Mouse (Mus musculus) left cerebral cortex, postnatal 10 days (tissue): ENCODE results near the gene Cadm2. TPM values are rescaled to one million over a fixed set of nuclear protein-coding genes. Genes with fewer than 3 reads are reported as not detected.

Experiments used
- DNase-seq, 2 experiments: peaks; one replicate each; pipeline ENCODE4 v3.0.0; 2021 to 2022; ENCODE audit warnings: low spot score in 2 of 2, mixed read lengths in 1 of 2; ENCODE audit errors: extremely low spot score in 1 of 2
- intact Hi-C: fragments of 180-260 bp; cut with DNase I; formaldehyde crosslinking; loops from one replicate; pipeline ENCODE4 v1.15.1; 2025
- total RNA-seq, 2 experiments: library from RNA; stranded (reverse); gene quantifications; 2 replicates each; pipeline ENCODE4 v1.2.3; 2021

Gene Cadm2
- total RNA-seq, 2 experiments from 2014 or later, result 299 to 327 TPM

DNA sequence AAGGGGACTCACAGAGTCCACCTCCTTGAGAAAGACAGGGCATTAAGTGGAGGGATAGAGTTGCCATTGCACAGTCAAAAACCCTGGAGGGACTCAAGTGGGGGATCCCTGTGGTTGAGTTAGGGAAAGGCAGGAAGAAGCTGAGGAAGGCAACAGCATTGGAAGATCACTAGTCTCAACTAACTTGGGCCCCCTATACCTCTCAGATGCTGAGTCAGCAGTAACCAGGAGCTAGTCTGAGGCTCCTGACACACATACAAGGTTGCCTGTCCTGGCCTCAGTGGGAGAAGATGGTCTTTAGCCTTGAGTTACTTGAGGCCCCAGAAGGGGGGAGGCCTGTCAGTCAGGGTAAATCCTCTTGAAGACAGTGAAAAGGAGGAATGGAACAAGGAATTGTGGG lies 417.4 kb downstream of the Cadm2 start:
- no peak for DNase-seq
- intact Hi-C loops, result no loop called here

DNA sequence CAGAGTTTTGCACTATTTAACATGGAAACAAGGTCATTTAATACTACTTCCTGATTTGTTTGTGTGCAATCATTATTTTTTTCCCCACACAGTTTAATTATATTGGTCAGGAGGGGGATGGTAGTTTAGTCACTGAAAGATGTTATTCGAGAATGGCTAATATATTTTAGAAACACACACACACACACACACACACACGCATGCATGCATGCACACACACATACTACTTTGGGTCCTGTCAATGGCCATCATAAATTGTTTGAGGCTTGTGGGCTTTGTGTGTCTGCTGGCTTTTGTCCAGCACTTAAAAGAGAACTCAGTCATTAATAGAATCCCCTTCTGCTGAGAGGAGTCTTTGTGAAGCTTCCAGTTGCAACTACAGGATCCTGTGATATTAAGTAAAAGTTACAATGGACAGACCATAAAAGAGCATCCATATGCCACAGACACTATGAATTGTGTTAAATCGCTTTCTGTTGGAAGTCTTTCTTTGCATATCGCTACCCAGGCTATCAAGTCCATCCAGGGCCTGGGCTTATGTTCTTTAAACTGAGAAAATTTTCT lies 427.8 kb downstream of the Cadm2 start:
- intact Hi-C loops, result no loop called here
- DNase-seq, result no peak

DNA sequence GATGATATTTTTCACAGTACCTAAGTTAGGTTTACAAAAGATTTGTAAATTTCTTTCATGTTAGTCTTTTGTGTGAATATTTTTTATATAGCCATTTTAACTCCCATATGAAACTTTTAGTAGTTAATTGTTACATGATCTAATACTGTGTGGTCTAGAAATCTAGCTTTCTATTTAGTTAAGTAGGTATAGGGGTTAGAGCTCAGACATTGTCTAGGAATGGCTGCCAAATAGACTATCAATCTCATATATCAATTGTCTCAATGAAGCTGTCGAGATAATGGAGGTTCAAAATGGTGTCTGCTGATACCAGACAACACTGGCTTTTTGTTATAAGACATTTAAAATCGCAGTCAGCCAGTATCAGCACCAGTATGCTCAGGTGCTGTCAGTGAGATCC lies 428.3 kb downstream of the Cadm2 start:
- DNase-seq, result no peak
- intact Hi-C loops, result no loop called here

DNA sequence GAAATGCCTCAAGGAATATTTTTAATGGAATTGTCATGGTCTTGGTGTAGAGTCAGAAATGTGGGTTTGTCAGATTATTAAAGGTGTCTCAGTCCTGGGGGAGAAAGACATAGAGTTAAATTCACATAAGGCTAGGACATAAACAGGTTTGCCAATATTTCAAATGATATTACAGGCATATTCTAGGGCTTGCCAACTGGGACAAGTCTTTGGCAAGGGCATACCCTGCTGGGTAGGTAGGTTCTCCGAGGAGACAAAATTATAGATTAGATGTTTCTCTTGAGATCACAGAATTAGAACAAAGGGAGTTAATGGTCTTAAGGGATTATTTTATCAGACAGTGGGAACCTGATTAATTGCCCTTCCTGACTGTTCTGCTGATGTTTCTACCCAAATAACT lies 434.4 kb downstream of the Cadm2 start:
- DNase-seq, result no peak
- intact Hi-C loops, result no loop called here

DNA sequence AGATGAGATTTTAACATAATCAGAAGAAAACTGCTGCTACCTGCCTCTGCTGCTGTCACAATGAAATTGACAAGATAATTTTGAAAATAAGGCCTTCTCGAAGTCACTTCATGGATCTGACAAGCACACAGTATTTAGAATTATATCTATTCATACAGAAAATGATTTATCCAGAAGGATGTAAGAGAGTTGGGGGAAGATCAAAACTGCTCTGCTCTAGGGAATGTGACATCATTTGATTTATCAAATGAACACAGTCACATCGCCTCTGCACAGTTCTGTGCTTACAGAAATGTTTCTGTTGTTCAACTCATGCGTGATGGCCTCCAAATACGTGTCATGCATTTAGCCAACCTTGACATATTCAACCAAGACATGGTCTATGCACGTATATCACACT lies 437.8 kb downstream of the Cadm2 start:
- intact Hi-C loops, result no loop called here
- no peak for DNase-seq

DNA sequence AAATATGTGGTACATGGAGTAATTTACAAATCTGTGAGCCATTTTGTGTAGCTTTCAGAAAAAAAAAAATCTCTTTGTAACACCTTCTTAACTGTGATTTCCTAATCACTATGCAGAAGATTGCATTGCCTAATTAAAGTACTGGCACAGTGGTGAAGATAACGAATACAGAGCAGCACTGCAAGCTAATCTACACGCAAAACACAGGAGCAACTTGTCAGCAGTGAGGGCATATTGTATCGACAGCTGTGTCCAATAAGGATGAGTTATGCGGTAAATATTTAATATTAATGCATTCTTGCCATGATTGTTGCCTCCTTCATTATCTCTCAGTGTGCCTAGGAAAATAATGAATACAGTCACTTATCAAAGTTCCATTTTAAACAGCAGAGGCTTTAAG lies 445.3 kb downstream of the Cadm2 start:
- intact Hi-C loops, result no loop called here
- no peak for DNase-seq

DNA sequence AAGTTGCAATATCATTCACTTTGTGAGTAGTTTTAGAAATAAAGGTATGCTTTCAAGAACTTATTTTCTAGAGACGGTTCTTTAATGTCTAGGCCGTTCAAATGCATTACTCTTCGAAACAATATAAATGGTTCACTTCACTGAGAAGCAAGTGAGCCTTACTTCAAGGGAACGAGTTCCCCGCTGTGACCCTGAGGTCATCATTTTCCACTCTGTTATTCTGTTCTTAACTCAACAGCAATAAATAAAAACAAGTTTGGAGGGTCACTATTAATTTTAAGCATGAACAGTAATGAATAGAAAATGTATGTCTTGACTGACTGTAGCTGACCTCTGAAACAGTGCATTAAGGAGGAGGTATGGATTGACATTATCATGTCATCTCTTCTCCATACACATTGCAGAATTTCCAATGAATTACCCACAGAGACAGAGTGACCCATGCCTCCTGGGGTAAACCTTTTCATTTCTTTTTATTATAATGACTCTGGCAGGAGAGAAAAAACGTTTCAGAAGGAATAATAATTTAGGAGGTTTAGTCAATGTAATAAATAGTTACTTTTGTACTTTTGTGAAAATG lies 458.4 kb downstream of the Cadm2 start:
- intact Hi-C loops, result no loop called here

DNA sequence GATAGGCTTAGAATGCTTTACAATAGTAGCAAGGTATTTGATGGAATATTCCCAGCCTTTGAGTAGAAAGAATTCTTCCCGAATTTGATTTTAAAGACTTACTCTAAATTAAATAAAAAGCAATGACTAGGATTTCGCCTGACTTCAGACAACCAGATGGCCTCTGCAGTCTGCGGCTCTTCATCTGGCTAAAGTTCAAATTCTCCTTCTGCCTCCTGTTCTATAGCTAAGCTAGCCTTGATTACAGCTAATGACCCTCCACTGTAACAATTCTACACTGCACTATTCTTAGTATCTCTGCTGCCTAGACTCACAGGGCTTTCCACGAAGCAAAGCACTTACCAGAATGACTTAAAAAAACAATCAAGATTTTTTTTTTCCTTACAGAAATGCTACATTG lies 495.9 kb downstream of the Cadm2 start:
- intact Hi-C loops, result no loop called here
- DNase-seq, result no peak

More for the DNA sequence above, 458.4 kb downstream of the Cadm2 start:
- DNase-seq, result no peak

DNA sequence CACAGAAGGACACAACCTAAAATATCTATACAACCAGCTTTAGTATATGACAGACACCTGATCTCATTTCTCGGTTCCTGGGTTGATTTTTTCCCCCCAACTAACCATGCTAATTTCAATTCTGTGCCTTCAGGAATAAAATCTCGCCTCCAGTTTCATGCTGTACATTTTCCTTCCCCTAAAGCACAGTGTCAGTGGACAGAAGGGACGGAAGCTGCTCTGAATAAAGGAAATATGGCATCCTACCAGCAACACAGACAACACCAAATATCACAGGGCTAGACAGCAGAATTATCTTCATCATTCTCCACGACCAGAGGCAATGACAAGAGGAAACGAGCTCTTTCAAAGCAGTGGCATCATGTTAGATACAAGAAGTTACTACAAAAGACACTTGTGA lies 498.2 kb downstream of the Cadm2 start:
- DNase-seq, result no peak
- intact Hi-C loops, result no loop called here

DNA sequence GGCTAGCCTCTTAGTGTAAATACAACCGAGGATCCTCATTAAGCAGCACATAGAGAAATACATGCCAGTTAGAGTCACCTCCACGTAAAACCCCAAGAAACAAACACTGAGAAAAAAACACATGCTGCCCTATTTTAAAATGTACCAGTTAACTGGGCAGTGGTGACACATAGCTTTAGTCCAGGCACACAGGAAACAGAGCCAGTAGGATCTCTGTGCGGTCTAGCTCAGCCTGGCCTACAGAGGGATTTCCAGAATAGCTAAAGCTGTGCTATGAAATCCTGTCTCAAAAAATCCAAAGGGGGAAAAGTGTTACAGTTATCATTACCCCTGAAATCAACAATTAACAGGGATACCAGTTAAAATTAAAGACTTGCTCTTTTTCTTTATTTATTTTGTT lies 498.9 kb downstream of the Cadm2 start:
- intact Hi-C loops, result no loop called here
- no peak for DNase-seq

DNA sequence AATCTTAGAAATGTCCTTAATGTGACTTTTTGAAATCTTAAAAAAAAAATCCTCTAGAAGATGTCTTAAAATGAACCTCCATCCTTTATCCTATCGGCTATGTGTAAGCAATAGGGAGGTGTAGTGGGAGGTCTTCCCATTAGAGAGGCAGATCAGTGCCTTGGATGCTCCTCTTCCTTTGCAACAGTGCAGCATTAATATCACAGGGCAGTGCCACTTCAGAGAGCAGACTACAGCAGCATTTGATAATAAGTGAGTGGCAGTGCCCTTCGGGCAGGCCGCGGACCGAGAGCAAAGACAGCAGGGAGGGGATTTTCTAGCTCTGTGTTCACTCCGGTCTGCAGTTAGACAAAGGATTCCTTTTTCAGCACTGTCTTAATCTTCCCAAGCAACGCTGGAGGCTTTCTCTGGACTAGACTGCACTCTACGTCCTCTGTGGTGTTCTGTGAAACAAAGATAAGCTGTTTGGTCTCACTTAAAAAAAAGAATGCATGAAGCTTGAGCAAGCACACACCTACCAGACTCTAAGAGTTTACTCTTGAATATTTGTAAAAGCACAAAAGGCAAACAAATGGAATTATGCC lies 514.1 kb downstream of the Cadm2 start:
- intact Hi-C loops, result no loop called here

DNA sequence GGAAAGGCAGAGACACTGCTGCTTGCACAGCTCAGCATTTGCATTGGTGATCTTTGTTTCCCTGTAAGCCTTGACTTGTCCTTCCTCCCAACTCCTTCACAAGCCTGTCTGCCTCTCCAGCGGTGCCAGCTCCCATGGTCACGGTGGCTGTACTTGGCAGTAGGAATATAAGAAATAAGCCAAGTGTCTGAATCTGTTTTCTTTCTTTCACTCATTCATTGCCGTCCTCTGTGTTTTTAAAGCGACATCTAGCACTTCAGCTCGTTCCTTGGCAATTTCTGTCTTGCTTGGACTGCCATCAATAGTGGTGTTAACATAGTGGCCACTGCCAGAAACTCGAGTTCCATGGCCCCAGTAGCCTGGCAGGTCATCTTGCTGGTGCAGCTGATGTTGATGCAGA lies 524.0 kb downstream of the Cadm2 start:
- intact Hi-C loops, result no loop called here
- peak in 1 of 2 experiments; percentile 43 for DNase-seq

More for the DNA sequence above, 514.1 kb downstream of the Cadm2 start:
- no peak for DNase-seq

DNA sequence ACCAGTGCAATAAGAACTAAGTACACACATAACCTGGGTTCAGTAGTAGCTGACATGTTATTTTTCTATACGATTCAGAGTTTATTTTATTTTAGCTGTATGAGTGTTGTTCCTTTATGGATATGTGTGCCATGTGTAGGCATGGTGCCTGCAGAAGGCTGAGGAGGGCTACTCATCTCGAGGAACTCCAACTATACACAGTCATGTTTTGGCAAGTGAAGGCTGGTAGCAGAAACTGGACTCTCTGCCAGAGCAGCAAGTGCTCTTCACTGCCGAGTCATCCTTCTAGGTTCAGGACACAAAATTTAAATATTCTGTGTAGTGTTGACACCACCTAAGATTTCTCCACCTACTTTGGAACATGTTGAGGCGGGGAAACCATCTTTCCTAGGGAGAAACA lies 524.8 kb downstream of the Cadm2 start:
- intact Hi-C loops, result no loop called here
- no peak for DNase-seq

DNA sequence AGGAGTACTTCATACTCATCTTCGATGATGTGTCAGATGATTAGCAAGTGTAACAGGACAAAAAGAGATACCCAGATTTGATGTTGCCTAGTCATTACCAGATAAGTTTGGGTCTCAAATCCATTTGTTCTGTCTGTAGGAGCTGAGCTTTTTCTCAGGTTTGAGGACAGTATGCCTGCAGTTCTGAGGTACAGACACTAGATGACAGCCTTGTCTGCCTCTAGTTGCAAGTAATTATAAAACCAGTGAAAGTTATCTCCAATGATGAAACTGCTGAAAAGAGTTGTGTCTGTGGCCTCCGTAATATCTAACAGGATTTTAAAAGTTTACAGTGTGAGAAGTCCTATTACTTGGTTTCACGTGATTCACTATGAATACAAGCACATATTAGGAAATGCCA lies 531.0 kb downstream of the Cadm2 start:
- DNase-seq, result peak in 1 of 2 experiments; percentile 66
- intact Hi-C loops, result loop anchor here (5.0 kb wide), 1 partner anchor 528 kb away; no protein-coding TSS in a partner anchor

DNA sequence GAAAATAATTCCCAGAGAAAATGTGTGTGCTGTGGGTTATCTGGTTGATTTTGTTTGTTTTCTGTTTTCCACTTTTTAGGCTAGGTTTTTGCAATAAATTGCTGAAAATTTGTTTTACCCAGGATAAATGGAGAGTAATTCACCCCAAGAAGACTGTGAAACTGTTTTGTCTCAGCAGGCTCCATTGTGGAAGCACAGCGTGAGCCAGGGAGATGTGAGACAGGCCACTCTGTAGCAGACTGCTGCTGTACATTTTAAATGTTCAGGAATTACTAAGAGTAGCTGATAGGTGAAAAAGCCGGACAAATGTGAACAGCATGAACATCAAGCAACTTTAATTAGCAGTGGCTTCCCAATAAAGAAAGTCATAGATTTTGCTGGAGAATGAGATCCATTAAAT lies 541.4 kb downstream of the Cadm2 start:
- no peak for DNase-seq
- intact Hi-C loops, result no loop called here

DNA sequence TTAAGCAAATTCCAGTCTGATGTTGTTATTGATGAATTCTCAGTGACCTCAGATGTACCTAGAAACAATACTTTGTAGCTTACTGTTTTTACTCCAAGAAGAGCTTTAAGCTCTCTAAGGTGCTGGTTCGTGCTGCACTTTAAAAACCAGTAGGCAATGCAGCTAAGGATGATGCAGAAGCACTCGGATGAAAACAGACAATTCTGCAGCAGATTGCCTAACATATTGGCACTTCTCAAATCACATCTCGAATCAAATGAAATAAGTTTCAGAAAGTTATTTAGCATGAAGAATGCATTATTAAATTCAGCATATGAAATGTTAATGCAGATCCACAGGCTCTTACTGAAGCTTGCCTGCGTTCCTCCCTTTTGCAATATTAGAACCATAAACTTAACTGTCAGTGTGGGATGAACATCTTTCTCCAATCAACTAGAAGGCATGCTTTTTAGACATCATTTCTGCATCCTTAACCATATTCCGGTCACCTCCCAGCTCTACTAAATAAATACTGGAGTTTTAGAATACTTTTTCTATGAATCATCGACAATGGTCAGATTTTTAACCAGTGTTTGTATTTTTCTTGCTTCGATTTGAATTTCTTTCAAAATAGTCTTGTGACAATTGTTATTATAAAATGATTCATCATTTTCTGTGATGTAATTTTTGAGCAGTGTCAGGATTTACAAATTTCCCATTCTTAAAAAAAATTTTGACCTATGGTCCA lies 544.4 kb downstream of the Cadm2 start:
- intact Hi-C loops, result no loop called here
- no peak for DNase-seq

DNA sequence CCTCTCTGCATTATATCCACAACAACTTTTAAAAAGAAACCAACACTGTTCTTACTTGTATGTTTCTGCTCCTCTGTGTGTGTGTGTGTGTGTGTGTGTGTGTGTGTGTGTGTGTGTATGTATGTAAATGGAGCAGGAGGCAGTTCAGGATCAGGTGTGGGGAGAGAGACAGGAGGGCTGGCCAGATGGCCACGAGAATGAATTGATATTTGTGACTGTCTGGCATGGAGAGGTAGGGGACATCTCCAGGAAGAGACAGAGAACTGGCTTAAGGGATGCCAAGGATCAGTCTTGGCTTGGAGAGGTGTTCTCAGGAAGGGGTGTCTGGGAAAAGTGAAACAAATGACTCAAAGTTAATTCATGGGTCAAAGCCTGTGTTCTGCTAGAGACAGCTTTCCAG lies 552.2 kb downstream of the Cadm2 start:
- no peak for DNase-seq
- intact Hi-C loops, result no loop called here

DNA sequence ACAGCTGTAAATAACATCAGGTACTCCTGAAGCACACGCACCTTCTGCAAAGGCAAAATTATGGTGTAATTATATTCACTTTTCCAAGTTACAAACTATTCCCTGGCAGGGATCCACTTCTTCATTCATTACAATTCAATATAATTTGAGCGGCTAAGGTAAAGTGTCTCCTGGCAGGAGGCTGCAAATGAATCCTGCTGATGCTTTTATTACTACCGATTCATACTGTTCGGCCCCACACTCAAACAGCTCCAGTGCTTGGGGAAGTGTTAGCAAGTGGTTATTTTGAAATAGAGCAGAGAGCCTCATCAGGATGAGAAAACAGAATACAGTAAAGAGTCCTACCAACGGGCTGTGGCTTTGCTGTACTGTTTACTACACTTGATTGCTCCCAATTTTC lies 589.8 kb downstream of the Cadm2 start:
- intact Hi-C loops, result no loop called here
- no peak for DNase-seq

DNA sequence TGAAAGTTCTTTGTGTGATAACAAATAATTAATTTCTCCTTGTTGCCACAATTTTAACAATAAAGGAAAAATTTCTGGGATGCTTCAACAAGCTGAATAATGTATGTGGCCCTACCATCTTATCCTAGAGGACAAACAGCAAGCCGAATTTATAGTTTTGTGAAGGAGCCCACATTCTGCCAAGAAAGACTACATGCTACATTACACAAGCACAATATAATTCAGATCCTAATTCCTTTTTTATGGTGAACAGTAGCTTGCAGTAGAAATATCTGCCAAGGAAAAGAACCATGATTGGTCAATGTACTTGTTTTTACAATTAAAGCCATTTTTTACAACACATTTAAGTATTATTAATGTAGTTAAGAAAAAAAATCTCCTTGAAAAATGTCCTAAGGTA lies 600.9 kb downstream of the Cadm2 start:
- DNase-seq, result no peak
- intact Hi-C loops, result no loop called here

DNA sequence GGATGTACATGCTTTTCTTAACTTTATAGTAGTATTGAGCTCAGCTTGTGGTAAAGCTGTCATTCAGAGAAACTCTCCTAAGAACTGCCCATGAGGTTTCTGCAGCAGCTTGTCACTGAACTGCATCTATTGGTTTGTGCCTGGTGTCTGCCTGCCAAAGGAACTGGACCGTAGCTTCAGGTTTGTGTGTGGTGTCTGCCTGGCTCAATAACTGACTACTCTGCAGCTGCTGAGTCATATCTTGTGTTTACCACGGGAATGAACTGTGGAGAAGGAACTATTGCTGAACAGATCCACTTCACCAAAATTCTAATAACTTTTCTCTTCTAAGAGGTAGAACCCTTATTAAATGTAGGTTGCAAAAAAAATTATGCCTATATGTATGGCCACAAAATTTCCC lies 603.0 kb downstream of the Cadm2 start:
- DNase-seq, result no peak
- intact Hi-C loops, result no loop called here
